Mouse (Mus musculus): Measurements from ENCODE around the gene Esrrg.

GRCm38 (mm10) chr1:188060493-188060892, 451.9 kb downstream of the Esrrg start:
- TF ChIP-seq CTCF (IDR thresholded peaks at IDR 0.05; ENCODE audit: control insufficient read depth, insufficient read depth, insufficient read length): no peak
- no peak for TF ChIP-seq CEBPB (IDR thresholded peaks at IDR 0.05; ENCODE audit: low read depth)
- TF ChIP-seq MYOG (IDR thresholded peaks at IDR 0.05; ENCODE audit: control insufficient read depth, extremely low read depth, insufficient read length): no peak
- TF ChIP-seq USF1 (IDR thresholded peaks at IDR 0.05; ENCODE audit: low read depth): no peak
- no peak for TF ChIP-seq MAX (IDR thresholded peaks at IDR 0.05)
- TF ChIP-seq MYOD1 (IDR thresholded peaks at IDR 0.05; ENCODE audit: control insufficient read depth, insufficient read length, low read depth): no peak
- no peak for TF ChIP-seq FOSL1 (IDR thresholded peaks at IDR 0.05; ENCODE audit: insufficient read depth, low read length, poor library complexity, severe bottlenecking)

Measured in C2C12 (cell line).